In the genomic region with DNA sequence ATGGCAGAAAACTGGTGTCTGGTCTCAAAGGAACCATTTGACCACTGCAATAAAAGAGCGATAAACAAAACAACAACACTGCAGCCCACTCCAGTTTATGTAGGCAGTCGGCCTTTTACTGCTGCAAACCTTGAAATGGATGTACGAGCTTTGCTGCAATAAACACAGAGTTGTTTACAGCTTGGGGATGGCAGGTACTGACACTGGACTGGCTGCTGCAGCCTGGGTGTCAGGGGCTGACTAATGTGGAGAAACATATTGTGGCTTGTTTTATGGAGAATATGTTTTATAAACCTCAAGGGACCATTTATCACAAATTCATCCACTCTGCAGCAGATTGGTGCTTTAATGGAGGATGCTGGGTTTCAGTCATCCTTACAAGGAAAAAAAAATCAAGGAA, we compare ENCODE assay signal across 15 mouse cellular contexts.
"Had no signal": no experiment of that assay in that cellular context is flagged by ENCODE, and none has a peak within 500 bp of the region (broad histone marks: within the 10 kb centered on the region; RNA-seq: fewer than 3 reads in every experiment).

No protein-coding gene starts in this region.

- H3K36me3 ChIP-seq: intestine, embryonic 15.5 days; kidney, embryonic 15.5 days; limb, embryonic 15.5 days; liver, embryonic 12.5 days; midbrain, embryonic 15.5 days had no signal

- H3K9me3 ChIP-seq: intestine, embryonic 15.5 days; kidney, embryonic 15.5 days; limb, embryonic 15.5 days; liver, embryonic 12.5 days; midbrain, embryonic 15.5 days had no signal

- H3K4me1 ChIP-seq: intestine, embryonic 15.5 days; limb, embryonic 15.5 days; liver, embryonic 12.5 days; midbrain, embryonic 15.5 days had no signal

- H3K9ac ChIP-seq: intestine, embryonic 15.5 days; kidney, embryonic 15.5 days; limb, embryonic 15.5 days; liver, embryonic 12.5 days; lung, embryonic 14.5 days; midbrain, embryonic 15.5 days had no signal

- H3K4me3 ChIP-seq: intestine, embryonic 15.5 days; kidney, embryonic 15.5 days; limb, embryonic 15.5 days; liver, embryonic 12.5 days; midbrain, embryonic 15.5 days had no signal

- H3K4me2 ChIP-seq: intestine, embryonic 15.5 days; kidney, embryonic 15.5 days; limb, embryonic 15.5 days; liver, embryonic 12.5 days; lung, embryonic 14.5 days; midbrain, embryonic 11.5 days; midbrain, embryonic 15.5 days had no signal

- ATAC-seq: intestine, embryonic 15.5 days; liver, embryonic 12.5 days; midbrain, embryonic 15.5 days had no signal

- H3K27me3 ChIP-seq: intestine, embryonic 15.5 days; kidney, embryonic 15.5 days; limb, embryonic 15.5 days; liver, embryonic 12.5 days; midbrain, embryonic 15.5 days had no signal

- DNase-seq: kidney, adult 18-20 months; kidney, postnatal 14 days; layer of hippocampus, adult 9-11 months; layer of hippocampus, postnatal 36 days; lung, embryonic 14.5 days; lung, postnatal 10 days; lung, postnatal 4 days; right cerebral cortex, adult 18-20 months; right cerebral cortex, postnatal 25 days had no signal

- H3K27ac ChIP-seq: intestine, embryonic 15.5 days; kidney, embryonic 15.5 days; limb, embryonic 15.5 days; liver, embryonic 12.5 days; midbrain, embryonic 15.5 days had no signal
